Mouse (Mus musculus): Measurements from ENCODE around the gene Eif4a2. TPM values are rescaled to one million over a fixed set of nuclear protein-coding genes. Genes with fewer than 3 reads are reported as not detected.

Gene Eif4a2
- total and polyA plus RNA-seq, 2 experiments from 2014 or later: 97.3 to 270 TPM

GRCm38 (mm10) chr16:23162116-23162515 is 54.9 kb downstream of the Eif4a2 start:
- H3K36me3 ChIP-seq (replicated peaks; ENCODE audit: control insufficient read depth, insufficient read depth, low read length): no peaks in the 10 kb centered on the region
- 73% methylated on average over 3 of the region's 3 CpGs for WGBS
- no peak overlapping the region for H3K4me2 ChIP-seq (ENCODE audit: low read depth, low read length)
- TF ChIP-seq EP300 (IDR thresholded peaks at IDR 0.05; ENCODE audit: low read depth): no peak
- no peak for TF ChIP-seq CTCF (IDR thresholded peaks at IDR 0.05; ENCODE audit: low read depth)
- H3K9ac ChIP-seq (replicated peaks; ENCODE audit: low read depth, low read length): no peak overlapping the region
- DNase-seq (ENCODE audit: low spot score) (no peak), ATAC-seq (ENCODE audit: insufficient read depth, low read depth) (no peak)
- H3K27me3 ChIP-seq (ENCODE audit: control insufficient read depth, insufficient read depth, low read length): no peaks in the 10 kb centered on the region
- H3K4me1 ChIP-seq (ENCODE audit: control insufficient read depth, insufficient read depth): peaks cover 7% of the 10 kb centered on the region; the same call in 1 of the 2 replicates
- no peak overlapping the region for H3K27ac ChIP-seq (ENCODE audit: low read depth)
- H3K9me3 ChIP-seq (replicated peaks; ENCODE audit: control insufficient read depth, low read length): no peaks in the 10 kb centered on the region
- H3K4me3 ChIP-seq (ENCODE audit: low read depth, low read length): no peak overlapping the region

Small RNA genes lying within 50 kb of the gene (microRNA-seq; reads per million reads assigned to microRNA genes)
- not detected for gene Gm49346

Other genes with a start within 250 kb of the Eif4a2 start
- gene Tbccd1, start 249.8 kb upstream of the Eif4a2 start, total RNA-seq (2014; rRNA removed; ENCODE audit: low replicate concordance): 13.4 and 15.3 TPM in 2 replicates
- 13.6 and 14.1 TPM in 2 replicates for gene Tbccd1, start 249.8 kb upstream of the Eif4a2 start, polyA plus RNA-seq (2015; fragmentation: Nextera tagmentation; extraction: Ambion mirVana)
- 27.7 and 43.8 TPM in 2 replicates for gene Dnajb11, start 249.6 kb upstream of the Eif4a2 start, total RNA-seq (2014; rRNA removed; ENCODE audit: low replicate concordance)
- 56.2 and 59.2 TPM in 2 replicates for gene Dnajb11, start 249.6 kb upstream of the Eif4a2 start, polyA plus RNA-seq (2015; fragmentation: Nextera tagmentation; extraction: Ambion mirVana)
- gene Ahsg, start 216.2 kb upstream of the Eif4a2 start, total RNA-seq (2014; rRNA removed; ENCODE audit: low replicate concordance): 43.4 and 62.1 TPM in 2 replicates
- gene Ahsg, start 216.2 kb upstream of the Eif4a2 start, polyA plus RNA-seq (2015; fragmentation: Nextera tagmentation; extraction: Ambion mirVana): 11.1 and 13.0 TPM in 2 replicates
- not detected in 2 replicates for gene Fetub, start 189.1 kb upstream of the Eif4a2 start, total RNA-seq (2014; rRNA removed; ENCODE audit: low replicate concordance)
- 0.30 TPM in 1 of 2 replicates, not detected in the other for gene Fetub, start 189.1 kb upstream of the Eif4a2 start, polyA plus RNA-seq (2015; fragmentation: Nextera tagmentation; extraction: Ambion mirVana)
- not detected in 2 replicates for gene Hrg, start 156.4 kb upstream of the Eif4a2 start, total RNA-seq (2014; rRNA removed; ENCODE audit: low replicate concordance)
- not detected in 2 replicates for gene Hrg, start 156.4 kb upstream of the Eif4a2 start, polyA plus RNA-seq (2015; fragmentation: Nextera tagmentation; extraction: Ambion mirVana)
- gene Kng2, start 78.0 kb upstream of the Eif4a2 start, total RNA-seq (2014; rRNA removed; ENCODE audit: low replicate concordance): not detected in 2 replicates
- gene Kng2, start 78.0 kb upstream of the Eif4a2 start, polyA plus RNA-seq (2015; fragmentation: Nextera tagmentation; extraction: Ambion mirVana): 0.15 TPM in 1 of 2 replicates, not detected in the other
- 0.46 and 1.3 TPM in 2 replicates for gene Kng1, start 49.6 kb upstream of the Eif4a2 start, total RNA-seq (2014; rRNA removed; ENCODE audit: low replicate concordance)
- 0.18 and 0.26 TPM in 2 replicates for gene Kng1, start 49.6 kb upstream of the Eif4a2 start, polyA plus RNA-seq (2015; fragmentation: Nextera tagmentation; extraction: Ambion mirVana)
- 16.8 and 27.9 TPM in 2 replicates for gene Rfc4, start 20.3 kb downstream of the Eif4a2 start, total RNA-seq (2014; rRNA removed; ENCODE audit: low replicate concordance)
- 38.1 and 40.6 TPM in 2 replicates for gene Rfc4, start 20.3 kb downstream of the Eif4a2 start, polyA plus RNA-seq (2015; fragmentation: Nextera tagmentation; extraction: Ambion mirVana)
- 0.73 TPM in 1 of 2 replicates, not detected in the other for gene Adipoq, start 39.1 kb downstream of the Eif4a2 start, total RNA-seq (2014; rRNA removed; ENCODE audit: low replicate concordance)
- 0.20 and 1.0 TPM in 2 replicates for gene Adipoq, start 39.1 kb downstream of the Eif4a2 start, polyA plus RNA-seq (2015; fragmentation: Nextera tagmentation; extraction: Ambion mirVana)
- gene St6gal1, start 117.3 kb downstream of the Eif4a2 start, total RNA-seq (2014; rRNA removed; ENCODE audit: low replicate concordance): 23.5 and 34.4 TPM in 2 replicates
- 8.8 and 10.0 TPM in 2 replicates for gene St6gal1, start 117.3 kb downstream of the Eif4a2 start, polyA plus RNA-seq (2015; fragmentation: Nextera tagmentation; extraction: Ambion mirVana)

All from heart, postnatal 0 days (tissue).